Mouse (Mus musculus): ENCODE measurements at regions not wholly inside any gene's neighbourhood (a gene's known extent, or its start where the extent isn't known, plus 50 kb on each side); places are given as distances from the start of the nearest gene placed in this dataset.

DNA sequence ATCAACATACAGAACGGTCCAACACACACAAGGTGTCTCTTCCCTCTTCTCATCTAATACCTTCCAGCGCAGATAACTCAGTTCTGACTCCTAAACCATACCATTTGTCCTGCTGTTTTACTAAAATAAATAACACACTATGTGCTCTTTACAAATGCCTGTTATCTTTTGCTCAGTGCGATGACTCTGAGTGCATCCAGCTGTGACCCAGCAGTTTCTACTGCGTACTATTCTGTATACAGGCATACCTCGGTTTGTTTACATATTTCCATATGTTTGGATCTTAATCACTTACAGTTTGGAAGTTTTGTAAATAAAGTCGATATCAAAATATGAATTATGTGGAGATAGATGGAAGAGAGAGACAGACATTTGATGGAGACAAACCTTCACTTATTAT lies 583.0 kb upstream of the Pitx2 start:
- TF ChIP-seq CTCF (IDR thresholded peaks at IDR 0.05; ENCODE audit: borderline replicate concordance, control insufficient read depth, extremely low read depth, insufficient read depth, low read length, poor library complexity): no peak
- no peak for TF ChIP-seq POLR2A (IDR thresholded peaks at IDR 0.05; ENCODE audit: control insufficient read depth, extremely low read depth, insufficient read depth, low read length, poor library complexity)

All from thymus, adult 2 months (tissue).